Mouse (Mus musculus): ENCODE measurements around the gene Zfp976.

DNA sequence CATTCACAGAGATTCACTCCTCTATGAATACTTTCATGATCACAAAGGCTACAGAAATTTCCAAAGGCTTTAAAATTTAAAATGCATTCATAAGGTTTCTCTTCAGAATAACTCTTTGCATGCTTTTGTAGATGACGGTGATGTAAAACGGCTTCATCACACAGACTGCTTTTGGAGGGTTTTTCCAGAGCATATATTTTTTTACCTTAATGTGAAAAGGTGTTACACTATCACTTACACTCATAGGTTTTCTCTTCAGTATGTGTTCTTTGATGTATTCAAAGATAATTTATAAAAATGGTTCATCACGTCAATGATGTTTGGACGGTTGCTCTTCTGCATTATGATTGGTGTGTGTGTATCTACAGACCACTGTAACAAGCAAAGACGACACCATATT, 63.9 kb downstream of the Zfp976 start, which contains the start of gene Gm21028:
- TF ChIP-seq POLR2A (IDR thresholded peaks at IDR 0.05; ENCODE audit: borderline replicate concordance, extremely low read depth, insufficient read depth, insufficient read length, poor library complexity, severe bottlenecking), result no peak
- TF ChIP-seq CTCF (IDR thresholded peaks at IDR 0.05; ENCODE audit: borderline replicate concordance, extremely low read depth, insufficient read depth, insufficient read length), result no peak

All from brain, embryonic 14.5 days (tissue).